Mouse (Mus musculus) lung, adult 2 months (tissue): ENCODE measurements around the gene Btbd9.

Experiments used
- CTCF ChIP-seq: fragments of 200-500 bp; IDR thresholded peaks from 2 replicates; pipeline ENCODE4 v1.5.1; 2011; ENCODE audit warnings: mild to moderate bottlenecking, low read length, control low read depth; ENCODE audit not compliant: insufficient read depth
- POLR2A ChIP-seq: fragments of 200-500 bp; IDR thresholded peaks from 2 replicates; pipeline ENCODE4 v1.6.1; 2011; ENCODE audit warnings: low read depth, mild to moderate bottlenecking, control low read depth, low read length, borderline replicate concordance; ENCODE audit errors: extremely low read depth

DNA sequence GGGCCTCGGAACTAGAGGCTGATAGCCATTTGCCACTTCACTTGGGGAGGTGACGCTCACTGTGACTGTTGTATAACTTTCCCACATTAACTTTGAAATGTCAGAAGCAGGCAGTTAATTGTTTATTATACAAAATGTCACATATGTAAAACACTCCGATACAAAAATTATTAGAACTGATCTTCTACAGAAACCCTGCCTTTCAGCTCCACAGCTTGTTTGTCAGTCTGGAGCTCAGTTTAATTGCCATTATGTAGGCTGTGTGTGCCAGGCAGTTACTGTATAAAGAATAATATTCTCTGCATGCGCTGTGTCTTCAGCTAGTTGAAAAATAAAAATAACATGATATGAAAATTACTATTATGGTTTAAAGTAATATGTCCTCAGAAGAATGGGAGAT is 267.4 kb downstream of the Btbd9 start:
- TF ChIP-seq CTCF (no peak), POLR2A (no peak)
